Mouse (Mus musculus): ENCODE results near the gene Mnt. TPM values are rescaled to one million over a fixed set of nuclear protein-coding genes. Genes with fewer than 3 reads are reported as not detected.

The Mnt gene
- polyA plus RNA-seq, 1 experiment from 2014 or later, result 5.7 TPM

GRCm38 (mm10) chr11:74834359-74834638 lies 3.6 kb downstream of the Mnt start:
- H3K27me3 ChIP-seq (ENCODE audit: low read depth, poor library complexity, severe bottlenecking), result no peaks in the 10 kb centered on the region
- H3K9me3 ChIP-seq (replicated peaks), result no peaks in the 10 kb centered on the region
- H3K4me3 ChIP-seq, result no peak overlapping the region
- 79% methylated on average over 1 of the region's 1 CpGs for WGBS
- H3K36me3 ChIP-seq, result peaks cover 9% of the 10 kb centered on the region
- DNase-seq (ENCODE audit: low spot score), result no peak
- peak overlapping the region; percentile 14; the same call in 1 of the 2 replicates for H3K27ac ChIP-seq
- H3K4me1 ChIP-seq, result peaks cover 71% of the 10 kb centered on the region

- H3K27ac ChIP-seq, result peak overlapping the region; percentile 14; the same call in 1 of the 2 replicates
- H3K36me3 ChIP-seq, result peaks cover 12% of the 10 kb centered on the region
- no peaks in the 10 kb centered on the region for H3K9me3 ChIP-seq (replicated peaks)
- peaks cover 68% of the 10 kb centered on the region for H3K4me1 ChIP-seq
- WGBS, result 58% methylated on average over 5 of the region's 5 CpGs
- no peaks in the 10 kb centered on the region for H3K27me3 ChIP-seq (ENCODE audit: low read depth, poor library complexity, severe bottlenecking)
- no peak overlapping the region for H3K4me3 ChIP-seq
- no peak for DNase-seq (ENCODE audit: low spot score)
These were observed 4.0 kb downstream of the Mnt start for GRCm38 (mm10) chr11:74834650-74835277.

GRCm38 (mm10) chr11:74835593-74836224 lies 5.0 kb downstream of the Mnt start:
- Histone ChIP-seq H3K36me3 (peaks cover 21% of the 10 kb centered on the region), H3K9me3 (replicated peaks) (no peaks in the 10 kb centered on the region), H3K27ac (peak overlapping the region; percentile 16; the same call in 1 of the 2 replicates), H3K4me1 (peaks cover 62% of the 10 kb centered on the region), H3K27me3 (ENCODE audit: low read depth, poor library complexity, severe bottlenecking) (no peaks in the 10 kb centered on the region), H3K4me3 (no peak overlapping the region)
- DNase-seq (ENCODE audit: low spot score), result no peak
- 89% methylated on average over 6 of the region's 6 CpGs for WGBS

- Histone ChIP-seq H3K4me1 (peaks cover 62% of the 10 kb centered on the region), H3K4me3 (no peak overlapping the region), H3K9me3 (replicated peaks) (no peaks in the 10 kb centered on the region), H3K27ac (no peak overlapping the region), H3K27me3 (ENCODE audit: low read depth, poor library complexity, severe bottlenecking) (no peaks in the 10 kb centered on the region), H3K36me3 (peaks cover 29% of the 10 kb centered on the region)
- DNase-seq (ENCODE audit: low spot score), result no peak
- 94% methylated on average over 22 of the region's 22 CpGs for WGBS
These were observed 5.7 kb downstream of the Mnt start for GRCm38 (mm10) chr11:74836225-74837055.

- Histone ChIP-seq H3K27ac (peak overlapping the region; percentile 93), H3K27me3 (ENCODE audit: low read depth, poor library complexity, severe bottlenecking) (no peaks in the 10 kb centered on the region), H3K36me3 (peaks cover 35% of the 10 kb centered on the region), H3K4me1 (peaks cover 60% of the 10 kb centered on the region), H3K4me3 (peak overlapping the region; percentile 66), H3K9me3 (replicated peaks) (no peaks in the 10 kb centered on the region)
- WGBS, result 48% methylated on average over 16 of the region's 16 CpGs
- no peak for DNase-seq (ENCODE audit: low spot score)
These were observed 6.5 kb downstream of the Mnt start for GRCm38 (mm10) chr11:74837056-74837693.

GRCm38 (mm10) chr11:74837694-74838431 lies 7.1 kb downstream of the Mnt start:
- H3K4me3 ChIP-seq, result peak overlapping the region; percentile 66
- peak overlapping the region; percentile 93 for H3K27ac ChIP-seq
- peak; percentile 89 for DNase-seq (ENCODE audit: low spot score)
- no peaks in the 10 kb centered on the region for H3K27me3 ChIP-seq (ENCODE audit: low read depth, poor library complexity, severe bottlenecking)
- peaks cover 59% of the 10 kb centered on the region for H3K4me1 ChIP-seq
- under 1% methylated on average over 54 of the region's 54 CpGs for WGBS
- H3K9me3 ChIP-seq (replicated peaks), result no peaks in the 10 kb centered on the region
- H3K36me3 ChIP-seq, result peaks cover 42% of the 10 kb centered on the region

GRCm38 (mm10) chr11:74838441-74838840 lies 7.7 kb downstream of the Mnt start:
- peak overlapping the region; percentile 93 for H3K27ac ChIP-seq
- H3K27me3 ChIP-seq (ENCODE audit: low read depth, poor library complexity, severe bottlenecking), result no peaks in the 10 kb centered on the region
- no peaks in the 10 kb centered on the region for H3K9me3 ChIP-seq (replicated peaks)
- H3K36me3 ChIP-seq, result peaks cover 47% of the 10 kb centered on the region
- DNase-seq (ENCODE audit: low spot score), result peak; percentile 93
- peaks cover 59% of the 10 kb centered on the region for H3K4me1 ChIP-seq
- peak overlapping the region; percentile 66 for H3K4me3 ChIP-seq
- WGBS, result under 1% methylated on average over 35 of the region's 35 CpGs

- H3K36me3 ChIP-seq, result peaks cover 53% of the 10 kb centered on the region
- WGBS, result 50% methylated on average over 6 of the region's 6 CpGs
- H3K4me1 ChIP-seq, result peaks cover 55% of the 10 kb centered on the region
- no peaks in the 10 kb centered on the region for H3K27me3 ChIP-seq (ENCODE audit: low read depth, poor library complexity, severe bottlenecking)
- no peaks in the 10 kb centered on the region for H3K9me3 ChIP-seq (replicated peaks)
- H3K27ac ChIP-seq, result peak overlapping the region; percentile 93
- no peak for DNase-seq (ENCODE audit: low spot score)
- H3K4me3 ChIP-seq, result peak overlapping the region; percentile 66
These were observed 8.3 kb downstream of the Mnt start for GRCm38 (mm10) chr11:74838971-74839370.

GRCm38 (mm10) chr11:74839860-74840715 lies 9.4 kb downstream of the Mnt start:
- DNase-seq (ENCODE audit: low spot score), result no peak
- H3K4me1 ChIP-seq, result peaks cover 44% of the 10 kb centered on the region
- WGBS, result 93% methylated on average over 19 of the region's 19 CpGs

GRCm38 (mm10) chr11:74840739-74841138 lies 10.0 kb downstream of the Mnt start:
- H3K4me3 ChIP-seq, result no peak overlapping the region
- DNase-seq (ENCODE audit: low spot score), result no peak
- H3K9me3 ChIP-seq (replicated peaks), result no peaks in the 10 kb centered on the region
- WGBS, result 91% methylated on average over 8 of the region's 8 CpGs
- H3K27ac ChIP-seq, result no peak overlapping the region
- peaks cover 70% of the 10 kb centered on the region for H3K36me3 ChIP-seq
- H3K27me3 ChIP-seq (ENCODE audit: low read depth, poor library complexity, severe bottlenecking), result no peaks in the 10 kb centered on the region
- H3K4me1 ChIP-seq, result peaks cover 42% of the 10 kb centered on the region

More at GRCm38 (mm10) chr11:74839860-74840715, 9.4 kb downstream of the Mnt start:
- no peak overlapping the region for H3K4me3 ChIP-seq
- no peaks in the 10 kb centered on the region for H3K27me3 ChIP-seq (ENCODE audit: low read depth, poor library complexity, severe bottlenecking)
- H3K9me3 ChIP-seq (replicated peaks), result no peaks in the 10 kb centered on the region
- H3K36me3 ChIP-seq, result peaks cover 64% of the 10 kb centered on the region
- H3K27ac ChIP-seq, result no peak overlapping the region

- DNase-seq (ENCODE audit: low spot score), result no peak
- no peaks in the 10 kb centered on the region for H3K9me3 ChIP-seq (replicated peaks)
- 87% methylated on average over 9 of the region's 9 CpGs for WGBS
- no peak overlapping the region for H3K27ac ChIP-seq
- H3K4me3 ChIP-seq, result no peak overlapping the region
- H3K36me3 ChIP-seq, result peaks cover 71% of the 10 kb centered on the region
- H3K27me3 ChIP-seq (ENCODE audit: low read depth, poor library complexity, severe bottlenecking), result no peaks in the 10 kb centered on the region
- H3K4me1 ChIP-seq, result peaks cover 38% of the 10 kb centered on the region
These were observed 10.6 kb downstream of the Mnt start for GRCm38 (mm10) chr11:74841366-74841765.
